Mouse (Mus musculus) megakaryocyte, embryonic 14.5 days (primary cell): ENCODE measurements at regions not wholly inside any gene's neighbourhood (a gene's known extent, or its start where the extent isn't known, plus 50 kb on each side); places are given as distances from the start of the nearest gene placed in this dataset.

Source experiments
- H3K27me3 ChIP-seq: replicated peaks from 2 replicates; pipeline ENCODE3; 2012; ENCODE audit warnings: inconsistent platforms
- H3K36me3 ChIP-seq: replicated peaks from 2 replicates; pipeline ENCODE3; 2012; ENCODE audit warnings: low read length, inconsistent platforms, mixed read lengths
- H3K4me1 ChIP-seq: 2 replicates; pipeline ENCODE4 v1.6.1; 2012; ENCODE audit warnings: inconsistent platforms
- H3K4me3 ChIP-seq: replicated peaks from 2 replicates; pipeline ENCODE3; 2012; ENCODE audit warnings: moderate library complexity, mild to moderate bottlenecking, inconsistent platforms
- H3K9me3 ChIP-seq: 2 replicates; pipeline ENCODE4 v1.6.1; 2012; ENCODE audit warnings: inconsistent platforms
- FLI1 ChIP-seq: IDR thresholded peaks from 2 replicates; pipeline ENCODE4 v1.6.1; 2012; ENCODE audit warnings: low read length, inconsistent platforms, mixed read lengths
- GATA1 ChIP-seq: IDR thresholded peaks from 3 replicates; pipeline ENCODE4 v1.6.1; 2012; ENCODE audit warnings: mixed read lengths, low read length, inconsistent platforms, borderline replicate concordance

- Histone ChIP-seq H3K4me3 (no peak overlapping the region), H3K4me1 (no peaks in the 10 kb centered on the region), H3K27me3 (peaks cover 3% of the 10 kb centered on the region), H3K9me3 (no peaks in the 10 kb centered on the region), H3K36me3 (no peaks in the 10 kb centered on the region)
- no peak for TF ChIP-seq GATA1
- TF ChIP-seq FLI1: no peak
Observed at GRCm38 (mm10) chr10:118797256-118797655, 72.8 kb downstream of the Dyrk2 start.

- no peaks in the 10 kb centered on the region for H3K9me3 ChIP-seq
- H3K4me1 ChIP-seq: peaks cover 6% of the 10 kb centered on the region
- H3K36me3 ChIP-seq: no peaks in the 10 kb centered on the region
- peaks cover 4% of the 10 kb centered on the region for H3K27me3 ChIP-seq
- no peak for TF ChIP-seq GATA1
- TF ChIP-seq FLI1: no peak
- H3K4me3 ChIP-seq: no peak overlapping the region
Observed at GRCm38 (mm10) chr10:118799767-118800166, 70.2 kb downstream of the Dyrk2 start.

- Histone ChIP-seq H3K27me3 (peaks cover 9% of the 10 kb centered on the region), H3K4me3 (no peak overlapping the region), H3K36me3 (no peaks in the 10 kb centered on the region), H3K4me1 (peaks cover 11% of the 10 kb centered on the region), H3K9me3 (no peaks in the 10 kb centered on the region)
- TF ChIP-seq FLI1 (no peak), GATA1 (no peak)
Observed at GRCm38 (mm10) chr10:118803922-118804557, 66.0 kb downstream of the Dyrk2 start.

- Histone ChIP-seq H3K36me3 (no peaks in the 10 kb centered on the region), H3K9me3 (no peaks in the 10 kb centered on the region), H3K4me1 (peaks cover 11% of the 10 kb centered on the region), H3K4me3 (peak overlapping the region; percentile 73), H3K27me3 (peaks cover 9% of the 10 kb centered on the region)
- TF ChIP-seq GATA1: no peak
- TF ChIP-seq FLI1: no peak
Observed at GRCm38 (mm10) chr10:118804574-118804973, 65.4 kb downstream of the Dyrk2 start.
